Mouse (Mus musculus) ES-E14 (cell line): ENCODE data around the gene Bmyc.

Experiments used
- CHD2 ChIP-seq: IDR thresholded peaks from 2 replicates; pipeline ENCODE4 v1.6.1; 2014; ENCODE audit warnings: mild to moderate bottlenecking, low read depth, low read length, inconsistent platforms
- MAFK ChIP-seq: IDR thresholded peaks from 2 replicates; pipeline ENCODE4 v1.6.1; 2014; ENCODE audit warnings: mild to moderate bottlenecking, low read depth, low read length, inconsistent platforms; ENCODE audit not compliant: insufficient read depth
- ZC3H11A ChIP-seq: IDR thresholded peaks from 2 replicates; pipeline ENCODE4 v1.6.1; 2012; ENCODE audit warnings: low read depth, mild to moderate bottlenecking, inconsistent platforms, low read length, borderline replicate concordance

DNA sequence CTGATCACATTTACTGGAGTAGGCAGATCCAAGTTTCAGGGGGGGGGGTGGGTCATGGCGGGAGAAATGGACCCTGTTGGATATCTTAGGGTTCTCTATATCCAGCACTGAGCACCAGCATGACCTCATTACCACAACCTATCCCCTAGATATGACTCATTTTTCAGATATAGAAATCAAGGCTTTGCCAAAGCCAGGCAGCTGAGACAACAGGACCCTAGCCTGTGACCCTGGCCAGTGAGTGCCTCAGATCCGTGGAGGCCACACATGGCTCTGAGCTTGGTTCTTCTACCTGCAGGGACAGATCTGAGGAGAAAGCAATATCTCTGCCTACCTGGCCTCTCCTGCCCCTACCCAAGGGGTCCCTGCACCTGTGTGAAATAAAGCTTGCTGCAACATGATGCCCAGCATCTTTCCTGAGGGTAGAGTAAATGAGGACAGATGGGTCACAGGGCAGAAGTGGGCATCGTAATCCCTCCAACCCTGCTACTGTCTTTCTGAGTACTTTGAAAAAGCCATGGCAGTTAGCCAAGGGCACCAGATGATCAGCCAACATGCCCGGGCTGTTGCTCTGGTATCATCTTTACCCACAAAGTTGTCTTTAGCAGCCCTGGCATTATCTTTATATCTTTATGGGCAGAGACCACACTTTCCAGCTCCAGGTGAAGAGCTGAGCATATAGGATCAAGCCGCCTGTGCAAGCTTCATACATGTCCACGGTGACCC is 45.1 kb upstream of the Bmyc start:
- TF ChIP-seq MAFK (no peak), CHD2 (no peak), ZC3H11A (no peak)
